Mouse (Mus musculus) neural tube, embryonic 12.5 days (tissue): ENCODE data around the gene Fzd9. TPM values are rescaled to one million over a fixed set of nuclear protein-coding genes. Genes with fewer than 3 reads are reported as not detected.

ENCODE experiments used
- ATAC-seq: fragments of 200-750 bp; cut with Nextera tagmentation; 2 replicates; pipeline ENCODE4 v1.8.0; 2017; ENCODE audit warnings: low read depth, mild to moderate bottlenecking, moderate TSS enrichment, moderate library complexity; ENCODE audit not compliant: low FRiP score
- H3K27ac ChIP-seq: fragments of 300-500 bp; sonication (generic); 2 replicates; pipeline ENCODE4 v1.5.1; 2016
- H3K27me3 ChIP-seq: fragments of 300-500 bp; sonication (generic); replicated peaks from 2 replicates; pipeline ENCODE4 v1.6.1; 2016; ENCODE audit warnings: mild to moderate bottlenecking
- H3K36me3 ChIP-seq: fragments of 300-500 bp; sonication (generic); 2 replicates; pipeline ENCODE4 v1.6.1; 2016; ENCODE audit warnings: mild to moderate bottlenecking
- H3K4me1 ChIP-seq: fragments of 300-500 bp; sonication (generic); 2 replicates; pipeline ENCODE4 v1.6.1; 2016
- H3K4me2 ChIP-seq: fragments of 300-500 bp; sonication (generic); replicated peaks from 2 replicates; pipeline ENCODE4 v1.6.1; 2016; ENCODE audit warnings: mild to moderate bottlenecking
- H3K4me3 ChIP-seq: fragments of 300-500 bp; sonication (generic); 2 replicates; pipeline ENCODE4 v1.5.1; 2016
- H3K9ac ChIP-seq: fragments of 300-500 bp; sonication (generic); 2 replicates; pipeline ENCODE4 v1.6.1; 2016; ENCODE audit warnings: mild to moderate bottlenecking
- H3K9me3 ChIP-seq: fragments of 300-500 bp; sonication (generic); 2 replicates; pipeline ENCODE4 v1.6.1; 2016; ENCODE audit warnings: mild to moderate bottlenecking
- WGBS: fragments of 180-500 bp; shearing (Covaris S2); methylation state at CpG from one replicate; pipeline ENCODE4 v1.1.7; 2016; 5-methylcytosine and 5-hydroxymethylcytosine counted together
- microRNA-seq: library from miRNA; unstranded; fragments of <30 nt; microRNA quantifications from one replicate; pipeline ENCODE4, GENCODE M21; 2017
- polyA plus RNA-seq: library from polyadenylated mRNA; unstranded; fragments of >200 nt; fragmentation: Nextera tagmentation; extraction: Ambion mirVana; gene quantifications from 2 replicates; pipeline ENCODE4 v1.2.1, GENCODE M21; 2016

Gene Fzd9
- polyA plus RNA-seq, 1 experiment from 2014 or later, result 11.9 TPM

DNA sequence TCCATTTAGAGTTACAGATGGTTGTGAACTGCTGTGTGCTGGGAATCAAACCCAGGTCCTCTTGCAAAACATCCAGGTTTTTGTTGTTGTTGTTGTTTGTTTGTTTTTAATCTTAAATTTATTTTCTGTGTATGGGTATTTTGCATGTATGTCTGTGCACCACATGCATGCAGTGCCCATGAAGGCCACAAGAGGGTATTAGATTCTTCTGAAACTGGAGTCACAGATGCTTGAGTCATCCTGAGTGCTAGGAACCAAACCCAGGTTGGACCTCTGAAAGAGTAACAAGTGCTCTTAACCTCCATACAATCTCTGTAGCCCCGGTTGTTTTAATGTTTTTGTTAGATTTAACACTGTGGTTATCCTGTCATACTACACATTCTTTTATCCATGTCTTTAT, 42.8 kb downstream of the Fzd9 start:
- Histone ChIP-seq H3K4me2 (no peak overlapping the region), H3K4me1 (no peaks in the 10 kb centered on the region), H3K27ac (no peak overlapping the region), H3K36me3 (peaks cover 84% of the 10 kb centered on the region), H3K27me3 (no peaks in the 10 kb centered on the region), H3K9ac (no peak overlapping the region), H3K9me3 (no peaks in the 10 kb centered on the region), H3K4me3 (no peak overlapping the region)
- no peak for ATAC-seq
- 100% methylated on average over 1 of the region's 1 CpGs for WGBS

DNA sequence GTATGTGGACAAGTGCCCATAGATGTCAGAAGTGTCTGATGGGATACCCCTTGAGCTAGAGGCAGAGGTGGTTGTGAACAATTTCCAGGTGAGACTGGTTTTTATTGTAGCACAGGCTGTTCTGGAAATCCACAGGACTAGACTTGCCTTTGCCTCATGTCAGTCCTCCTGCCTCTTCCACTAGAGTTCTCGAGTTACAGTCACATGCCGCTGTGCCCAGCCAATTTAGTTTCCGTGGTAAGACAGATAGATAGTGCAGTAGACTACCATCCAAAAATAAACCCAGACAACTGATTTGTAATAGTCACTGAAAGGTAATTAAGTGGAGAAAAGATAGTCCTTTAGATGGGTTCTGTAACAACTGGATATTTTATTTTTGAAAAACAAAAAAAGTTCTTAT, 48.3 kb downstream of the Fzd9 start:
- H3K4me2 ChIP-seq, result no peak overlapping the region
- H3K4me3 ChIP-seq, result no peak overlapping the region
- no peak overlapping the region for H3K9ac ChIP-seq
- H3K27ac ChIP-seq, result no peak overlapping the region
- no peaks in the 10 kb centered on the region for H3K27me3 ChIP-seq
- H3K4me1 ChIP-seq, result no peaks in the 10 kb centered on the region
- WGBS, result 92% methylated on average over 3 of the region's 3 CpGs
- ATAC-seq, result no peak
- H3K9me3 ChIP-seq, result no peaks in the 10 kb centered on the region
- peaks cover 62% of the 10 kb centered on the region for H3K36me3 ChIP-seq

Small RNA genes within 50 kb of the gene (microRNA-seq; reads per million reads assigned to microRNA genes)
- gene Gm25315, result not detected

Other genes starting within 250 kb of the Fzd9 start
- 51.6 and 56.3 TPM in 2 replicates for gene Abhd11, start 242.1 kb downstream of the Fzd9 start, polyA plus RNA-seq
- gene Stx1a, start 227.7 kb downstream of the Fzd9 start, polyA plus RNA-seq, result 41.6 and 54.5 TPM in 2 replicates
- gene Dnajc30, start 187.0 kb downstream of the Fzd9 start, polyA plus RNA-seq, result 30.3 and 32.2 TPM in 2 replicates
- gene Bud23, start 186.3 kb downstream of the Fzd9 start, polyA plus RNA-seq, result 106 and 112 TPM in 2 replicates
- 37.0 and 37.8 TPM in 2 replicates for gene Vps37d, start 173.0 kb downstream of the Fzd9 start, polyA plus RNA-seq
- gene Mlxipl, start 161.3 kb downstream of the Fzd9 start, polyA plus RNA-seq, result 0.58 and 0.66 TPM in 2 replicates
- gene Tbl2, start 101.6 kb downstream of the Fzd9 start, polyA plus RNA-seq, result 23.6 and 23.8 TPM in 2 replicates
- 50.1 and 50.2 TPM in 2 replicates for gene Bcl7b, start 82.9 kb downstream of the Fzd9 start, polyA plus RNA-seq
- gene Baz1b, start 64.0 kb downstream of the Fzd9 start, polyA plus RNA-seq, result 54.7 and 58.6 TPM in 2 replicates
- 0.32 TPM in 1 of 2 replicates, not detected in the other for gene Fkbp6, start 98.8 kb upstream of the Fzd9 start, polyA plus RNA-seq
- not detected in 2 replicates for gene Trim50, start 102.1 kb upstream of the Fzd9 start, polyA plus RNA-seq
- gene Nsun5, start 118.7 kb upstream of the Fzd9 start, polyA plus RNA-seq, result 34.5 and 36.3 TPM in 2 replicates
- 16.5 and 17.0 TPM in 2 replicates for gene Pom121, start 143.3 kb upstream of the Fzd9 start, polyA plus RNA-seq